Mouse (Mus musculus): Measurements from ENCODE around the gene Chd1. TPM values are rescaled to one million over a fixed set of nuclear protein-coding genes. Genes with fewer than 3 reads are reported as not detected.

Gene Chd1
- polyA plus RNA-seq, 1 experiment from 2014 or later: 16.8 TPM

DNA sequence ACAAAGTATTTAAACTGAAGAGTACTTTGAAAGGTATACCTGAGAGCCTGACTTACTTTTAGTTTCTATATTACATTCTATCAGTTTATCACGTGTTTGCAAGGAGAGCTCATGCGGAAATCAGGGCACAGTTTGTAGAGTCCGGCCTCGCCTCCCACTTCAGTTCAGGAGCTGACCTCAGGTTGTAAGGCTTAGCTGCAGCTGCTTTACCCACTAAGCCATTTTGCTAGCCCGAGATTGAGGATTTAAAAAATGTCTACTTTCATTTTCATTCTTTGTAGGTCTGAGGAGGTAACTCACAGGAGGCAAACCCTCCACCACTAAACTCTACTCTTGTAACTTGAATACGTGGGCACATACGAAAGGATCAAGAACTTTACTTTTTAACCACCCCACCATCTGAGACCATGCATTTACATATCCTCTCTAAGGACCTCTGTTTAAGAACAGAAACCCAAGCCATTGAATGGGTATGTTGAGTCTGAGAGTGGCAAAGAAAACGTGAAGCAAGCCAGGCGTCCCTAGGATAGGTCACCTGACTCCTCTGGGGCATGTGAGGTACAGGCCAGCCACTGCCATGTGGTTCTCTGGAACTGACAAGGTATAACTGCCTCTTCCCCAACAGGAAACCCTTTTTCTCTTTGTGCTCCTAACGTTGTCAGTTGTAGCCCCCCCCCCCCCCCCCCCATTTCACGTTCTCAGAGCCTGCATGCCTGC, 111.8 kb downstream of the Chd1 start:
- no peak overlapping the region for H3K4me3 ChIP-seq (replicated peaks)
- DNase-seq (no peak), ATAC-seq (ENCODE audit: low read depth) (no peak)
- WGBS (ENCODE audit: insufficient replicate concordance): 61% methylated on average over 11 of the region's 11 CpGs
- no peaks in the 10 kb centered on the region for H3K9me3 ChIP-seq (replicated peaks)
- H3K9ac ChIP-seq: no peak overlapping the region
- H3K36me3 ChIP-seq: no peaks in the 10 kb centered on the region
- H3K4me2 ChIP-seq: no peak overlapping the region
- H3K4me1 ChIP-seq (replicated peaks): no peaks in the 10 kb centered on the region
- no peaks in the 10 kb centered on the region for H3K27me3 ChIP-seq
- H3K27ac ChIP-seq: no peak overlapping the region

DNA sequence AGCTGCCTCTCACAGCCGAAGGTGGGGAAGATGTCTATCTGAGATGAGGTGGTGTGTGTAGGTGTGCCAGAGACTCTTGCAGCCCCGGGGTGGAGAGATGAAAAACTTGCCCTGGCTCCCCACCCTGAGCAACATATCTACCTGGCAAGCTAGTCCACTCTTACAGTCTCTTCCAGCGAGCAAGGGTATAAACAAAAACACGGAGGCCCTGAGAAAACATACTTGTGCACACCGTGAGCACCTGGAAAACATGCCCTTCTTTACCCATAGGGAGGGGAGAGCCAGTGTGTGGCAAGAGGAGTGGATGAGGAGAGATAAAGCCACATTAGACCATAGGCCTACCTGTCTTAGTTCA, 112.3 kb downstream of the Chd1 start:
- Histone ChIP-seq H3K9ac (no peak overlapping the region), H3K27ac (no peak overlapping the region), H3K4me1 (replicated peaks) (no peaks in the 10 kb centered on the region), H3K27me3 (no peaks in the 10 kb centered on the region), H3K4me3 (replicated peaks) (no peak overlapping the region), H3K4me2 (no peak overlapping the region), H3K36me3 (no peaks in the 10 kb centered on the region), H3K9me3 (replicated peaks) (no peaks in the 10 kb centered on the region)
- no peak for ATAC-seq (ENCODE audit: low read depth)
- WGBS (ENCODE audit: insufficient replicate concordance): 64% methylated on average over 5 of the region's 5 CpGs
- no peak for DNase-seq

DNA sequence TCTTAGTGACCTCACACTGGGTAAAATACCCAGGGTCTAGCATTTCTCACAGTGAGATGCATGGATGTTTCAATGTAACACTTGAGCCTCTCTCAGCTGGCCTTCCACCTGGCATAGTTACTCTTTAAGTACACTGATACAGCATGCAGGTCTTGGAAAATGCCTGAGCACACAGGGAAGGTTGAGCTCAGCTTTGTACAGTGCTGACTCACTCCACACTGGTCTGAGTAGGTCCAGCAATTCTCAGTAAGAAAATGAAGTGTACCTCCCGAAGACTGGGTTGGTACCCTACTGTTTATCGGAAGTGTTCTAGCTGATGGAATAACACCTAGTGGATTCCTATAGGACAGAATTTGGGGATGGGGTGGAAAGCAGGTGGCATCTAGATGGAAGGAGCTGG, 112.9 kb downstream of the Chd1 start:
- H3K4me2 ChIP-seq: no peak overlapping the region
- 72% methylated on average over 2 of the region's 2 CpGs for WGBS (ENCODE audit: insufficient replicate concordance)

DNA sequence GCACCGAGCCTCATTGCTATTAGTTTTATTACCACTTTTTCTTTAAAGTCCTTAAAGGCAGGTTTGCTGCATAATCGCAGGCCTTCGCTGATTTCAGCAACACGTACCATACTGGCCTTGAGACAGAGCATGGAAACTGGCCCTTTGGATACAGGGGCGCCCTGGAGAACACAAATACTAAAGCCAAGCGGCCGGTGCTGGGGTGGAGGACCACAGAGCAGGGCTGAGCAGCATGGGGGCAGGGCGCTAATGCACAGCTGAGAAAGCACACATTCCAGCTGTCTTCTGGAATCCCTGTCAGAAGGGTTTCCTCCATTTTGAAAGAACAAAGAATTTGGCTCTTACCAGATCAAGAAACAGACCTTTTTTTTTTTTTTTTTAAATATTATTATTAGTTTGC, 113.6 kb downstream of the Chd1 start:
- no peak overlapping the region for H3K27ac ChIP-seq
- ATAC-seq (ENCODE audit: low read depth) (no peak), DNase-seq (no peak)
- H3K4me3 ChIP-seq (replicated peaks): no peak overlapping the region
- H3K27me3 ChIP-seq: peaks cover 5% of the 10 kb centered on the region; the same call in 1 of the 2 replicates
- H3K9ac ChIP-seq: no peak overlapping the region
- no peaks in the 10 kb centered on the region for H3K36me3 ChIP-seq
- H3K4me1 ChIP-seq (replicated peaks): no peaks in the 10 kb centered on the region
- H3K4me2 ChIP-seq: no peak overlapping the region
- WGBS (ENCODE audit: insufficient replicate concordance): 69% methylated on average over 8 of the region's 8 CpGs
- H3K9me3 ChIP-seq (replicated peaks): no peaks in the 10 kb centered on the region

More for the DNA sequence above, 112.9 kb downstream of the Chd1 start:
- H3K36me3 ChIP-seq: no peaks in the 10 kb centered on the region
- DNase-seq (no peak), ATAC-seq (ENCODE audit: low read depth) (no peak)
- H3K4me3 ChIP-seq (replicated peaks): no peak overlapping the region
- 0 out of 2 replicates have a peak, but pooled peaks cover 2% of the 10 kb centered on the region for H3K27me3 ChIP-seq
- no peaks in the 10 kb centered on the region for H3K9me3 ChIP-seq (replicated peaks)
- H3K9ac ChIP-seq: no peak overlapping the region
- no peaks in the 10 kb centered on the region for H3K4me1 ChIP-seq (replicated peaks)
- H3K27ac ChIP-seq: no peak overlapping the region

DNA sequence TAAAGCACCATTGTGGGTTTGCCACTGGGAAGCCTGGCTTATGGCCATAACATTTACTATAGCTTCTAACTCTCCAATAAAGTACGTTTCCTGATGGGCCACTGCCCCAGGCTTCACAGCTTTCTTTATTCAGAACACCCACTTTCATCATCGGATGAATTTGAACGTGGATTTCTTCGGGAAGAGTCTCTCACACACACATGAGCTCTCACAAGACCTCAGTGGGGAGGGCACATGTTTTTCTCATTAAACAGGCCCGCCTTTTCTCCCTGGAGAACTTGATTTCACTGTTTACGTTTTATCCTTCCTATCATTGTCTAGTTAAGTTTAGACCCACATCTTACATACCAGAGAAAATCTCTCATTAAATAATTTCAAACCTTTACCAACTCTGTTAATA, 115.4 kb downstream of the Chd1 start:
- no peaks in the 10 kb centered on the region for H3K4me1 ChIP-seq (replicated peaks)
- ATAC-seq (ENCODE audit: low read depth) (no peak), DNase-seq (no peak)
- no peak overlapping the region for H3K27ac ChIP-seq
- no peaks in the 10 kb centered on the region for H3K9me3 ChIP-seq (replicated peaks)
- H3K9ac ChIP-seq: no peak overlapping the region
- WGBS (ENCODE audit: insufficient replicate concordance): 57% methylated on average over 6 of the region's 6 CpGs
- no peaks in the 10 kb centered on the region for H3K36me3 ChIP-seq
- no peak overlapping the region for H3K4me3 ChIP-seq (replicated peaks)
- H3K27me3 ChIP-seq: peaks cover 23% of the 10 kb centered on the region
- no peak overlapping the region for H3K4me2 ChIP-seq

DNA sequence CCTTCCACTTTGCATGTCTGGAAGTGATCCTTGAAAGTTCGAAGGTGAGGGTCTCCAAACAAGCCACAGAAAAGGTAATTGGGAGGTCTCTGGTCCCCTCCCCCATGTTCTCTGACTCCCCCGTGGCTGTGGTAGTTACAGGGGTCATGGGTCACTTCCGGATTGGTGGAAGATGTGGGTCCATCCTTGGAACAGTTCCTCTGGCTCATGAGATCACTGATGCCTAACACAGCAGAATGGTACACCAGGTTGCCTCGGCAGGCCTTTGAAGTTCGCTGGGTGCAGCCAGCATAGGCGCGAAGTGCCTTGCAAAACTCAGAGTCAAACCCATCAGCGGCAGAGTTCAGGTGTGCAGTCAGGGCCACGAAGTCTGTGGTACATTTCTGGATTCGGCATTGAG, 116.0 kb downstream of the Chd1 start:
- Histone ChIP-seq H3K4me2 (no peak overlapping the region), H3K36me3 (no peaks in the 10 kb centered on the region), H3K9me3 (replicated peaks) (no peaks in the 10 kb centered on the region), H3K4me3 (replicated peaks) (no peak overlapping the region), H3K9ac (no peak overlapping the region), H3K27me3 (peaks cover 29% of the 10 kb centered on the region), H3K27ac (no peak overlapping the region), H3K4me1 (replicated peaks) (peaks cover 1% of the 10 kb centered on the region; the same call in 1 of the 2 replicates)
- DNase-seq (no peak), ATAC-seq (ENCODE audit: low read depth) (no peak)
- 70% methylated on average over 10 of the region's 10 CpGs for WGBS (ENCODE audit: insufficient replicate concordance)

DNA sequence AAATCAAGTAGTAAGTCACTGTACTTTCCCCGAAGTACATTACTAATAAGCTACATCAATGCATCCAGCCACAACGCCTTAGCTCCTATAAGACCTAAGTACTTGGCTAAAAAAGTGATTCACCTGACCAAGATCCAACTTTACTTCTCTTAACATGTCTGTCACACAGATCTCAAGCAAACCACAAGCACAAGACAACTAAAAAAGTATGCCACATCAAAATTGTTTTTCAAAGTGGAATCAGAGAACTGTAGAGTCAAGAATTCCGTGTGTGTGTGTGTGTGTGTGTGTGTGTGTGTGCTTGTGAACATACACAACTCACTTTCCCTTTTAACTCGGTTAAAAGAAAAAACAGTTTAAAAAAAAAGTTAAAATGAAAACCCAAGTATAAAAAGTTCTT, 116.9 kb downstream of the Chd1 start:
- Histone ChIP-seq H3K4me1 (replicated peaks) (peaks cover 7% of the 10 kb centered on the region), H3K27me3 (peaks cover 39% of the 10 kb centered on the region), H3K9ac (no peak overlapping the region), H3K4me2 (no peak overlapping the region), H3K4me3 (replicated peaks) (no peak overlapping the region), H3K27ac (no peak overlapping the region), H3K36me3 (no peaks in the 10 kb centered on the region), H3K9me3 (replicated peaks) (no peaks in the 10 kb centered on the region)
- DNase-seq (no peak), ATAC-seq (ENCODE audit: low read depth) (no peak)
- 62% methylated on average over 4 of the region's 4 CpGs for WGBS (ENCODE audit: insufficient replicate concordance)

Other genes with a start within 250 kb of the Chd1 start
- 177 and 180 TPM in 2 replicates for gene Psmb1, start 205.2 kb upstream of the Chd1 start, polyA plus RNA-seq (2015; fragmentation: Nextera tagmentation; extraction: Ambion mirVana)
- 21.8 and 26.4 TPM in 2 replicates for gene Tbp, start 205.1 kb upstream of the Chd1 start, polyA plus RNA-seq (2015; fragmentation: Nextera tagmentation; extraction: Ambion mirVana)
- gene Pdcd2, start 177.7 kb upstream of the Chd1 start, polyA plus RNA-seq (2015; fragmentation: Nextera tagmentation; extraction: Ambion mirVana): 31.9 and 35.4 TPM in 2 replicates
- 0.51 and 0.55 TPM in 2 replicates for gene Prdm9, start 140.6 kb upstream of the Chd1 start, polyA plus RNA-seq (2015; fragmentation: Nextera tagmentation; extraction: Ambion mirVana)
- 0.74 and 1.4 TPM in 2 replicates for gene Rgmb, start 126.1 kb downstream of the Chd1 start, polyA plus RNA-seq (2015; fragmentation: Nextera tagmentation; extraction: Ambion mirVana)

All from liver, embryonic 13.5 days (tissue).